Mouse (Mus musculus): ENCODE results near the gene Tomm40. TPM values are rescaled to one million over a fixed set of nuclear protein-coding genes. Genes with fewer than 3 reads are reported as not detected.

Tomm40 gene
- polyA plus RNA-seq, 2 experiments: 101 to 124 TPM

- DNase-seq (ENCODE audit: low spot score): no peak
- H3K4me2 ChIP-seq (replicated peaks; ENCODE audit: low read depth, low read length, severe bottlenecking): no peak overlapping the region
- H3K4me1 ChIP-seq (ENCODE audit: control insufficient read depth, insufficient read depth, low read length): peaks cover 16% of the 10 kb centered on the region
- ATAC-seq (ENCODE audit: low FRiP score, low read depth): no peak
- H3K36me3 ChIP-seq (ENCODE audit: control insufficient read depth, insufficient read depth, low read length): peaks cover 3% of the 10 kb centered on the region; the same call in 1 of the 2 replicates
- TF ChIP-seq POLR2A (IDR thresholded peaks at IDR 0.05; ENCODE audit: borderline replicate concordance, extremely low read depth, insufficient read depth, insufficient read length): no peak
- no peaks in the 10 kb centered on the region; the same call in 1 of the 2 replicates for H3K9me3 ChIP-seq (ENCODE audit: control insufficient read depth, low read length)
- 93% methylated on average over 34 of the region's 34 CpGs for WGBS
- H3K4me3 ChIP-seq (replicated peaks; ENCODE audit: low read length): no peak overlapping the region
- H3K27ac ChIP-seq (replicated peaks; ENCODE audit: low read depth, low read length): no peak overlapping the region
- no peak overlapping the region for H3K9ac ChIP-seq (ENCODE audit: low read depth, low read length, severe bottlenecking)
- no peaks in the 10 kb centered on the region for H3K27me3 ChIP-seq (ENCODE audit: control insufficient read depth, insufficient read depth, low read length)
These were observed 18.8 kb downstream of the Tomm40 start for GRCm38 (mm10) chr7:19696336-19696873.

GRCm38 (mm10) chr7:19695881-19696280 lies 19.4 kb downstream of the Tomm40 start:
- no peak for TF ChIP-seq POLR2A (IDR thresholded peaks at IDR 0.05; ENCODE audit: borderline replicate concordance, extremely low read depth, insufficient read depth, insufficient read length)
- Histone ChIP-seq H3K27me3 (ENCODE audit: control insufficient read depth, insufficient read depth, low read length) (no peaks in the 10 kb centered on the region), H3K27ac (replicated peaks; ENCODE audit: low read depth, low read length) (no peak overlapping the region), H3K4me2 (replicated peaks; ENCODE audit: low read depth, low read length, severe bottlenecking) (no peak overlapping the region), H3K36me3 (ENCODE audit: control insufficient read depth, insufficient read depth, low read length) (peaks cover 3% of the 10 kb centered on the region; the same call in 1 of the 2 replicates), H3K9ac (ENCODE audit: low read depth, low read length, severe bottlenecking) (no peak overlapping the region), H3K9me3 (ENCODE audit: control insufficient read depth, low read length) (no peaks in the 10 kb centered on the region; the same call in 1 of the 2 replicates), H3K4me1 (ENCODE audit: control insufficient read depth, insufficient read depth, low read length) (peaks cover 16% of the 10 kb centered on the region), H3K4me3 (replicated peaks; ENCODE audit: low read length) (no peak overlapping the region)
- DNase-seq (ENCODE audit: low spot score) (no peak), ATAC-seq (ENCODE audit: low FRiP score, low read depth) (no peak)
- 85% methylated on average over 6 of the region's 6 CpGs for WGBS

- H3K27ac ChIP-seq (replicated peaks; ENCODE audit: low read depth, low read length): no peak overlapping the region
- no peak overlapping the region for H3K9ac ChIP-seq (ENCODE audit: low read depth, low read length, severe bottlenecking)
- no peaks in the 10 kb centered on the region; the same call in 1 of the 2 replicates for H3K9me3 ChIP-seq (ENCODE audit: control insufficient read depth, low read length)
- no peak overlapping the region for H3K4me2 ChIP-seq (replicated peaks; ENCODE audit: low read depth, low read length, severe bottlenecking)
- no peak for TF ChIP-seq POLR2A (IDR thresholded peaks at IDR 0.05; ENCODE audit: borderline replicate concordance, extremely low read depth, insufficient read depth, insufficient read length)
- 53% methylated on average over 8 of the region's 8 CpGs for WGBS
- DNase-seq (ENCODE audit: low spot score) (no peak), ATAC-seq (ENCODE audit: low FRiP score, low read depth) (no peak)
- H3K4me3 ChIP-seq (replicated peaks; ENCODE audit: low read length): no peak overlapping the region
- H3K4me1 ChIP-seq (ENCODE audit: control insufficient read depth, insufficient read depth, low read length): peaks cover 16% of the 10 kb centered on the region
- no peaks in the 10 kb centered on the region for H3K27me3 ChIP-seq (ENCODE audit: control insufficient read depth, insufficient read depth, low read length)
- H3K36me3 ChIP-seq (ENCODE audit: control insufficient read depth, insufficient read depth, low read length): peaks cover 3% of the 10 kb centered on the region; the same call in 1 of the 2 replicates
These were observed 20.0 kb downstream of the Tomm40 start for GRCm38 (mm10) chr7:19695213-19695594.

GRCm38 (mm10) chr7:19694336-19695212 lies 20.7 kb downstream of the Tomm40 start:
- Histone ChIP-seq H3K4me1 (ENCODE audit: control insufficient read depth, insufficient read depth, low read length) (peaks cover 15% of the 10 kb centered on the region), H3K36me3 (ENCODE audit: control insufficient read depth, insufficient read depth, low read length) (peaks cover 3% of the 10 kb centered on the region; the same call in 1 of the 2 replicates), H3K27me3 (ENCODE audit: control insufficient read depth, insufficient read depth, low read length) (no peaks in the 10 kb centered on the region), H3K4me2 (replicated peaks; ENCODE audit: low read depth, low read length, severe bottlenecking) (no peak overlapping the region), H3K4me3 (replicated peaks; ENCODE audit: low read length) (no peak overlapping the region), H3K9ac (ENCODE audit: low read depth, low read length, severe bottlenecking) (no peak overlapping the region), H3K27ac (replicated peaks; ENCODE audit: low read depth, low read length) (no peak overlapping the region), H3K9me3 (ENCODE audit: control insufficient read depth, low read length) (no peaks in the 10 kb centered on the region; the same call in 1 of the 2 replicates)
- 87% methylated on average over 10 of the region's 10 CpGs for WGBS
- no peak for ATAC-seq (ENCODE audit: low FRiP score, low read depth)
- no peak for TF ChIP-seq POLR2A (IDR thresholded peaks at IDR 0.05; ENCODE audit: borderline replicate concordance, extremely low read depth, insufficient read depth, insufficient read length)
- no peak for DNase-seq (ENCODE audit: low spot score)

GRCm38 (mm10) chr7:19693421-19693820 lies 21.8 kb downstream of the Tomm40 start:
- DNase-seq (ENCODE audit: low spot score): no peak
- Histone ChIP-seq H3K4me1 (ENCODE audit: control insufficient read depth, insufficient read depth, low read length) (peaks cover 4% of the 10 kb centered on the region; the same call in 1 of the 2 replicates), H3K27ac (replicated peaks; ENCODE audit: low read depth, low read length) (no peak overlapping the region), H3K27me3 (ENCODE audit: control insufficient read depth, insufficient read depth, low read length) (no peaks in the 10 kb centered on the region), H3K9ac (ENCODE audit: low read depth, low read length, severe bottlenecking) (no peak overlapping the region), H3K9me3 (ENCODE audit: control insufficient read depth, low read length) (no peaks in the 10 kb centered on the region; the same call in 1 of the 2 replicates), H3K4me2 (replicated peaks; ENCODE audit: low read depth, low read length, severe bottlenecking) (no peak overlapping the region), H3K36me3 (ENCODE audit: control insufficient read depth, insufficient read depth, low read length) (peaks cover 3% of the 10 kb centered on the region; the same call in 1 of the 2 replicates), H3K4me3 (replicated peaks; ENCODE audit: low read length) (no peak overlapping the region)
- WGBS: 34% methylated on average over 9 of the region's 10 CpGs
- ATAC-seq (ENCODE audit: low FRiP score, low read depth): peak; percentile 29; the same call in 1 of the 2 replicates
- no peak for TF ChIP-seq POLR2A (IDR thresholded peaks at IDR 0.05; ENCODE audit: borderline replicate concordance, extremely low read depth, insufficient read depth, insufficient read length)
